Mouse (Mus musculus) liver, embryonic 15.5 days (tissue): ENCODE data around the gene Mxra8. TPM values are rescaled to one million over a fixed set of nuclear protein-coding genes. Genes with fewer than 3 reads are reported as not detected.
A peak's percentile ranks its signal among the peaks of the same experiment; 100 is the strongest.

Experiments
- ATAC-seq: fragments of 200-750 bp; cut with Nextera tagmentation; 2 replicates; pipeline ENCODE4 v1.8.0; 2017; ENCODE audit warnings: moderate number of reproducible peaks, mild to moderate bottlenecking, moderate library complexity; ENCODE audit not compliant: insufficient read depth
- H3K27ac ChIP-seq: fragments of 300-500 bp; sonication (generic); replicated peaks from 2 replicates; pipeline ENCODE4 v1.5.1; 2015; ENCODE audit warnings: mild to moderate bottlenecking, inconsistent platforms
- H3K27me3 ChIP-seq: fragments of 300-500 bp; sonication (generic); 2 replicates; pipeline ENCODE4 v1.6.1; 2015; ENCODE audit warnings: mild to moderate bottlenecking, inconsistent platforms
- H3K36me3 ChIP-seq: fragments of 300-500 bp; sonication (generic); replicated peaks from 2 replicates; pipeline ENCODE4 v1.6.1; 2015; ENCODE audit warnings: moderate library complexity, mild to moderate bottlenecking, inconsistent platforms
- H3K4me1 ChIP-seq: fragments of 300-500 bp; sonication (generic); replicated peaks from 2 replicates; pipeline ENCODE4 v1.6.1; 2015; ENCODE audit warnings: inconsistent platforms
- H3K4me2 ChIP-seq: fragments of 300-500 bp; sonication (generic); 2 replicates; pipeline ENCODE4 v1.6.1; 2015; ENCODE audit warnings: moderate library complexity, mild to moderate bottlenecking, inconsistent platforms
- H3K4me3 ChIP-seq: fragments of 300-500 bp; sonication (generic); replicated peaks from 2 replicates; pipeline ENCODE4 v1.5.1; 2015; ENCODE audit warnings: mild to moderate bottlenecking, inconsistent platforms
- H3K9ac ChIP-seq: fragments of 300-500 bp; sonication (generic); 2 replicates; pipeline ENCODE4 v1.6.1; 2015; ENCODE audit warnings: moderate library complexity, mild to moderate bottlenecking, inconsistent platforms
- H3K9me3 ChIP-seq: fragments of 300-500 bp; sonication (generic); replicated peaks from 2 replicates; pipeline ENCODE4 v1.6.1; 2016; ENCODE audit warnings: inconsistent platforms
- WGBS: fragments of 180-500 bp; shearing (Covaris S2); methylation state at CpG from one replicate; pipeline ENCODE4 v1.1.7; 2015; ENCODE audit warnings: mixed read lengths; ENCODE audit not compliant: insufficient replicate concordance; 5-methylcytosine and 5-hydroxymethylcytosine counted together
- polyA plus RNA-seq: library from polyadenylated mRNA; unstranded; fragments of >200 nt; fragmentation: Nextera tagmentation; extraction: Ambion mirVana; gene quantifications from 2 replicates; pipeline ENCODE4 v1.2.1, GENCODE M21; 2015

Gene Mxra8
- polyA plus RNA-seq, 1 experiment from 2014 or later = 7.7 TPM

- ATAC-seq = peak; percentile 41
- Histone ChIP-seq H3K36me3 (peaks cover 48% of the 10 kb centered on the region), H3K9ac (peak overlapping the region; percentile 77), H3K9me3 (no peaks in the 10 kb centered on the region), H3K4me1 (peaks cover 42% of the 10 kb centered on the region), H3K4me2 (peak overlapping the region; percentile 97), H3K4me3 (peak overlapping the region; percentile 91), H3K27ac (peak overlapping the region; percentile 65; the same call in 1 of the 2 replicates), H3K27me3 (no peaks in the 10 kb centered on the region)
- WGBS = 5% methylated on average over 22 of the region's 22 CpGs
These were observed 29.3 kb downstream of the Mxra8 start for GRCm38 (mm10) chr4:155868614-155869298.

DNA sequence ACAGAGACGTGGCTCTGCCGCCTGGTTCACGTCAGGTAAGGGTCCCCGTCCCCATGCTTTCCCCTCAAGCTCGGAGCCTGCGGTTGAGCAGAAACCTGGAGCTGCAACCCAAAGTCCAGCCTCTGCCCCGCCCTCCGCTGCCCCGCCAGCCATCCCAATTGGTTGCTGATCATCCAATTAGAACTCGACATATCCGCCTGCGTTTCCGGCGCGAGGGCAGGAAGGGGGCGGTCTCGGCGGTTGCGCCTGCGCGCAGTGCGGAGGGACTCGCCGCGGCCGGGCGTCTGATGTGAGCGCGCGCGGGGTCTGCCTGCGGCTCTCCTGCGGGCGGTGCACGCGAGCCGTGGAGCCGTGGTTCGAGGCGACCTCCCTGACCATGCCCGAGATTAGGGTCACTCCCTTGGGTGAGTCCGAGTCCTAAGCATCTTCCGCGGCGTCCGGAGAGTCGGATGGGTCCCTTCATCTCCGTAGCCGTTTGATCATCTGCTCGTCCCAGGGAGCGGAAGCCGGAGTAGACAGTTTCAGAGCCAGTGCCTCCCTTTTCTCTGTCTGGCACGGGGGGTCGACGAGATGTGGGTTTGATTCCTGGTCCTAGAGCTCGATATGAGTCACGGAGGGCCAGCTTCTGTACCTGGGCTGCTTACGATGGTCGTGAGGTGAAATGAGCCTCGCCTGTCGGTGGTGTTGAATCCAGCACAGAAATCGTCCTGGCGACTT is 30.0 kb downstream of the Mxra8 start, which contains the start of the genes Cptp and Ints11:
TSS of gene Cptp (minus strand) at position 124 of the 717 bp plus-strand sequence.
TSS of gene Ints11 (plus strand) at position 230 of the 717 bp plus-strand sequence.
- H3K9ac ChIP-seq = peak within 1 kb of the TSS; percentile 86
- peaks cover 52% of the 10 kb centered on the region for H3K36me3 ChIP-seq
- ATAC-seq = peak; percentile 95
- H3K4me2 ChIP-seq = peak within 1 kb of the TSS; percentile 97
- H3K4me3 ChIP-seq = peak within 1 kb of the TSS; percentile 91
- WGBS = under 1% methylated on average over 63 of the region's 63 CpGs
- H3K9me3 ChIP-seq = no peaks in the 10 kb centered on the region
- peak within 1 kb of the TSS; percentile 72 for H3K27ac ChIP-seq
- no peaks in the 10 kb centered on the region for H3K27me3 ChIP-seq
- peaks cover 42% of the 10 kb centered on the region for H3K4me1 ChIP-seq

DNA sequence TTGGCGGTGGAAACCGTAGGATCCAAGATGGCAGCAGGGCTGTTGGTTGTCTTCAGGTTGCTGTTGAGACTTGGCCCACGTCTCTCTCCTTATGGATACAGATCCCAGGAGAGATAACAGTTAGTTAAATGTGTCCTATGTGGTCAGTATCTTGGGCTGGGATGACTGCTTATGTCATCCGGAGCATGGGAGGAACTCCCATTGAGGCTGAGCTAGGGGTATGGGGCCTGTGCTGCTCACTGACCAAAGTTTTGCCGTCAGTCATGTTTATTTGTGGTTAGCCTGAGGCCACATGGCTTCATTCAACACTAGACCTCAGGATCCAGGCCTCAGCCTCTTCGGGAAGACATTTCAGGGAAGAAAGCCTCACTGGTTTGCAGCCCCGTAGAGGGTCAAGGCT is 31.9 kb downstream of the Mxra8 start:
- Histone ChIP-seq H3K9me3 (no peaks in the 10 kb centered on the region), H3K9ac (no peak overlapping the region), H3K4me3 (no peak overlapping the region), H3K4me1 (peaks cover 42% of the 10 kb centered on the region), H3K36me3 (peaks cover 51% of the 10 kb centered on the region), H3K27me3 (no peaks in the 10 kb centered on the region), H3K27ac (no peak overlapping the region), H3K4me2 (peak overlapping the region; percentile 4; the same call in 1 of the 2 replicates)
- 72% methylated on average over 7 of the region's 7 CpGs for WGBS
- no peak for ATAC-seq

DNA sequence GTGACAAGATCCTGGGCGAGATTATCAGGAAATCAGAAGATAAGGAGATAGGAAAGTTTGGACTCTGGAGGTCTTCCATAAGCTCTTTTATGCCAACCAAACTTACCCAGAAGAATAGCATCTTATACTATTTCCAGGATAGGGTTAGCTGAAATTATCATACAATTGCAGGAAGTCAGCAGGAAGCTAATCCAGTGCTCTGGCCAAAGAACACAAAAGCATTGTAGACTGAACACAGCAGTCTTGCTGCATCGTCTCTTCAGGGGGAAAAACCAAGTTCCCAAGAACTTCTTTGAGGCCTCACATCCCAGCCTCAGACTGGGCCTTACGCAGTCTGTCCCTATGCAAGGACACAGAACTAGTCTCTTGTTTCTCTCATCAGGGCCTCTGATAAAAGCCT is 44.1 kb downstream of the Mxra8 start:
- Histone ChIP-seq H3K4me1 (no peaks in the 10 kb centered on the region), H3K27me3 (no peaks in the 10 kb centered on the region), H3K36me3 (peaks cover 44% of the 10 kb centered on the region), H3K27ac (no peak overlapping the region), H3K9ac (no peak overlapping the region), H3K4me2 (no peak overlapping the region), H3K4me3 (no peak overlapping the region), H3K9me3 (no peaks in the 10 kb centered on the region)
- ATAC-seq = no peak
- WGBS = 61% methylated on average over 3 of the region's 3 CpGs

GRCm38 (mm10) chr4:155886330-155886729 is 46.9 kb downstream of the Mxra8 start:
- Histone ChIP-seq H3K36me3 (peaks cover 55% of the 10 kb centered on the region), H3K4me3 (no peak overlapping the region), H3K4me1 (peaks cover 14% of the 10 kb centered on the region), H3K9ac (no peak overlapping the region), H3K9me3 (no peaks in the 10 kb centered on the region), H3K27ac (no peak overlapping the region), H3K4me2 (no peak overlapping the region), H3K27me3 (no peaks in the 10 kb centered on the region)
- no peak for ATAC-seq
- WGBS = 81% methylated on average over 5 of the region's 5 CpGs

DNA sequence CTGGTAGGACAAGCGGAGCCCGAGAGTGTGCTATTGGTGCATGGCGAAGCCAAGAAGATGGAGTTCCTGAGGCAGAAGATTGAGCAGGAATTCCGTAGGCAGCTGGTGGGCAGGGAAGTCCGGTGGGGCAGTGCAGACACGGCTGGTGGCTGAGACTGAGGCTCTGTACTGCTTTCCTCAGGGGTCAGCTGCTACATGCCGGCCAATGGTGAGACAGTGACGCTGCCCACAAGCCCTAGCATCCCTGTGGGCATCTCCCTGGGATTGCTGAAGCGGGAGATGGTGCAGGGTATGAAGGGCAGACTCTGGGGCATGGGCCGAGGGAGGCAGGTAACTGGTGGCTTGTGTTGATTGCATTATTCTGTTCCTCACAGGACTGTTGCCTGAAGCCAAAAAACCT is 48.2 kb downstream of the Mxra8 start:
- 82% methylated on average over 10 of the region's 10 CpGs for WGBS
- H3K4me1 ChIP-seq = peaks cover 21% of the 10 kb centered on the region
- peaks cover 55% of the 10 kb centered on the region for H3K36me3 ChIP-seq

GRCm38 (mm10) chr4:155888181-155888580 is 48.7 kb downstream of the Mxra8 start:
- Histone ChIP-seq H3K27me3 (no peaks in the 10 kb centered on the region), H3K4me2 (no peak overlapping the region), H3K27ac (no peak overlapping the region), H3K4me3 (no peak overlapping the region), H3K4me1 (peaks cover 26% of the 10 kb centered on the region), H3K9me3 (no peaks in the 10 kb centered on the region), H3K9ac (no peak overlapping the region), H3K36me3 (peaks cover 55% of the 10 kb centered on the region)
- ATAC-seq = no peak
- 95% methylated on average over 9 of the region's 9 CpGs for WGBS

More for the DNA sequence above, 48.2 kb downstream of the Mxra8 start:
- Histone ChIP-seq H3K27ac (no peak overlapping the region), H3K4me3 (no peak overlapping the region), H3K9ac (no peak overlapping the region), H3K4me2 (no peak overlapping the region), H3K9me3 (no peaks in the 10 kb centered on the region), H3K27me3 (no peaks in the 10 kb centered on the region)
- ATAC-seq = no peak

GRCm38 (mm10) chr4:155889316-155889715 is 49.8 kb downstream of the Mxra8 start:
- Histone ChIP-seq H3K9ac (no peak overlapping the region), H3K27me3 (no peaks in the 10 kb centered on the region), H3K27ac (no peak overlapping the region), H3K4me1 (peaks cover 38% of the 10 kb centered on the region), H3K4me2 (no peak overlapping the region; the same call in 1 of the 2 replicates), H3K4me3 (no peak overlapping the region), H3K36me3 (peaks cover 55% of the 10 kb centered on the region), H3K9me3 (no peaks in the 10 kb centered on the region)
- 80% methylated on average over 5 of the region's 5 CpGs for WGBS
- no peak for ATAC-seq

GRCm38 (mm10) chr4:155891011-155891471 is 51.6 kb downstream of the Mxra8 start:
- peaks cover 53% of the 10 kb centered on the region for H3K4me1 ChIP-seq
- no peaks in the 10 kb centered on the region for H3K27me3 ChIP-seq
- no peak for ATAC-seq
- H3K9me3 ChIP-seq = no peaks in the 10 kb centered on the region
- peaks cover 44% of the 10 kb centered on the region for H3K36me3 ChIP-seq
- H3K27ac ChIP-seq = 0 out of 2 replicates have a peak overlapping the region, but pooled peaks have one; percentile 2
- under 1% methylated on average over 34 of the region's 34 CpGs for WGBS
- peak overlapping the region; percentile 92 for H3K4me3 ChIP-seq
- H3K4me2 ChIP-seq = peak overlapping the region; percentile 100
- peak overlapping the region; percentile 64 for H3K9ac ChIP-seq

DNA sequence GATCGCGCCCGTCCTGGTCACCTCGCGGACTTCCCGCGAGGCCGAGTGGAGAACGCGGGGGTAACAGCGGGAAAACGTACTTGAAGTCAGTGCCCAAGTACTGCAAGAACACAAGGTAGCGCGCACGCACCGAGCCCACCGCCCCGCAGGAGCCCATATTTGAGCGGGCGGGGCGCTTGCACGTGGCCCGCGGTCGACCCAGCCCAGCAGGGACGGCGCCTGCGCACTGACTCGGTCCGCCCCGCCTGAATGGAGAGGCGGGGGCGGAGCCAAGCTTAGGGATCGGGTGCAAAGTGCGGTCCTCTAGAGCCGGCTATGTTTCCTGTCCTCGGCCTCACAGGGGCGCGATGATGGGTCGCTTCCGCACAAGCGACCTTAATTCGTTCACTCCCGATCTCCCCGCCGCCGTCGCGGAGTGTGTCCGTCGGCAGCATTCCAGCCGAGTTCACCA is 52.1 kb downstream of the Mxra8 start, which contains the start of the genes Pusl1 and Acap3:
TSS of gene Pusl1 (minus strand) at position 231 of the 451 bp plus-strand sequence.
TSS of gene Acap3 (plus strand) at position 272 of the 451 bp plus-strand sequence.
- Histone ChIP-seq H3K4me2 (peak within 1 kb of the TSS; percentile 100), H3K9me3 (no peaks in the 10 kb centered on the region), H3K36me3 (peaks cover 44% of the 10 kb centered on the region), H3K4me3 (peak within 1 kb of the TSS; percentile 92), H3K9ac (peak within 1 kb of the TSS; percentile 91), H3K27ac (peak within 1 kb of the TSS; percentile 95), H3K27me3 (no peaks in the 10 kb centered on the region), H3K4me1 (peaks cover 53% of the 10 kb centered on the region)
- under 1% methylated on average over 52 of the region's 52 CpGs for WGBS
- ATAC-seq = peak; percentile 86

GRCm38 (mm10) chr4:155892017-155892416 is 52.5 kb downstream of the Mxra8 start:
- WGBS = under 1% methylated on average over 56 of the region's 56 CpGs
- Histone ChIP-seq H3K36me3 (peaks cover 44% of the 10 kb centered on the region), H3K4me3 (peak overlapping the region; percentile 92), H3K9ac (peak overlapping the region; percentile 91), H3K27me3 (no peaks in the 10 kb centered on the region), H3K27ac (peak overlapping the region; percentile 95), H3K9me3 (no peaks in the 10 kb centered on the region), H3K4me1 (peaks cover 53% of the 10 kb centered on the region), H3K4me2 (peak overlapping the region; percentile 100)
- ATAC-seq = peak; percentile 91
